Mouse (Mus musculus): ENCODE results near the gene Cacna1e.

DNA sequence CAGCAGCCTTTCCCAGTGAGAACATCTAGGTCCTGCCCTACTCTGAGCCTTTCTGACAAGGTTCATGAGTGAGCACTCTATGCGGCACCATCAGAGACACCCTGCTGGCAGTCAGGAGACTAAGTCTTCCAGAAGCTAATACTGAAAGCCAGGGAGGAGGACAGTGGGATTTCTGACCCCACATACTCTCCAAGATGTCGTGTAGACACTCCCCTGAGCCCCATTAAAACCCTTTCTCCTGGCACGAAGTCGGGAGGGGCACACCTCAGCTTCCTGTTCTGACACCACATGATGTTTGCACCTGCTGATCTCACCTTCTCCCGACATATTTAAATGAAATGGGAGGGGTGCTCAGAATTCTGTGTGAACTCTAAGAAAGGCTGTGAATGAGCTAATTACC lies 226.9 kb downstream of the Cacna1e start:
- TF ChIP-seq USF2 (IDR thresholded peaks at IDR 0.05; ENCODE audit: borderline replicate concordance in 1 of 2, insufficient read depth in 1 of 2, low read depth in 1 of 2, low read length in 2 of 2) (no peak), CTCF (IDR thresholded peaks at IDR 0.05 in 2 of 3, conservative IDR thresholded peaks at IDR 0.05 in 1 of 3; ENCODE audit: control insufficient read depth in 1 of 3, insufficient read depth in 1 of 3, low read depth in 2 of 3, low read length in 3 of 3, poor library complexity in 1 of 3, severe bottlenecking in 1 of 3) (no peak), MYB (IDR thresholded peaks at IDR 0.05; ENCODE audit: low read depth, low read length) (no peak), TAL1 (IDR thresholded peaks at IDR 0.05; ENCODE audit: low read length) (no peak), GATA1 (IDR thresholded peaks at IDR 0.05; ENCODE audit: low read depth, low read length) (no peak), ZC3H11A (IDR thresholded peaks at IDR 0.05; ENCODE audit: low read depth, low read length) (no peak)
